Mouse (Mus musculus): ENCODE data around the gene Stum. TPM values are rescaled to one million over a fixed set of nuclear protein-coding genes. Genes with fewer than 3 reads are reported as not detected.

Stum gene
- polyA plus RNA-seq, 1 experiment, result not detected

- Histone ChIP-seq H3K4me1 (ENCODE audit: control insufficient read depth) (no peaks in the 10 kb centered on the region), H3K27me3 (ENCODE audit: control insufficient read depth) (no peaks in the 10 kb centered on the region)
These were observed 35.1 kb upstream of the Stum start for GRCm38 (mm10) chr1:180518412-180518811.

GRCm38 (mm10) chr1:180517390-180518054, 34.2 kb upstream of the Stum start:
- no peaks in the 10 kb centered on the region for H3K9me3 ChIP-seq (ENCODE audit: control insufficient read depth, low read length)
- no peaks in the 10 kb centered on the region for H3K4me1 ChIP-seq (ENCODE audit: control insufficient read depth)
- H3K4me3 ChIP-seq (replicated peaks), result no peak overlapping the region
- no peak for TF ChIP-seq GATA1 (IDR thresholded peaks at IDR 0.05; ENCODE audit: low read length)
- TF ChIP-seq TAL1 (IDR thresholded peaks at IDR 0.05; ENCODE audit: low read length), result no peak
- no peaks in the 10 kb centered on the region for H3K27me3 ChIP-seq (ENCODE audit: control insufficient read depth)
- H3K36me3 ChIP-seq (ENCODE audit: control insufficient read depth), result no peaks in the 10 kb centered on the region

More at GRCm38 (mm10) chr1:180518412-180518811, 35.1 kb upstream of the Stum start:
- Histone ChIP-seq H3K4me3 (replicated peaks) (no peak overlapping the region), H3K36me3 (ENCODE audit: control insufficient read depth) (no peaks in the 10 kb centered on the region), H3K9me3 (ENCODE audit: control insufficient read depth, low read length) (no peaks in the 10 kb centered on the region)
- no peak for TF ChIP-seq GATA1 (IDR thresholded peaks at IDR 0.05; ENCODE audit: low read length)
- TF ChIP-seq TAL1 (IDR thresholded peaks at IDR 0.05; ENCODE audit: low read length), result no peak

DNA sequence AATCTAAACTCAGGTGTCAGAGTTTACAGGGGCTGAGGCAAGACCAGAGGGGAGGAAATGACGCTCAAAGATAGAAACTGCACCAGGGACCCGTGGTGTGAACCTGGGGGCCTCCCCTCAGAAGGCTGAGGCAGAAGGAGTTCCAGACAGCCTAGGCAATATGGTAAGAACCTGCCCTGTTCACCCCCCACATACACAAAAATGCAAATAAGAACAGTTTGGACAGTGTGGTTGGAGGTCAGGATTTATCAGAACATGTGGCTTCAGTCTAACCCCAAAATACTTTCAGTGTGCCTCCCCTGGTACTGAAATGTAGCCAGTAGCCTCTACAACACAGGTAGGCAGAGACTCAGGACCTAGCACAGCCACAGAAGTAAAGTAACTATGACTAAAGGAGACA, 30.8 kb upstream of the Stum start:
- no peak overlapping the region for H3K4me3 ChIP-seq (replicated peaks)
- H3K4me1 ChIP-seq (ENCODE audit: control insufficient read depth), result no peaks in the 10 kb centered on the region; the same call in 1 of the 2 replicates
- TF ChIP-seq TAL1 (IDR thresholded peaks at IDR 0.05; ENCODE audit: low read length), result no peak
- TF ChIP-seq GATA1 (IDR thresholded peaks at IDR 0.05; ENCODE audit: low read length), result no peak
- H3K9me3 ChIP-seq (ENCODE audit: control insufficient read depth, low read length), result no peaks in the 10 kb centered on the region
- no peaks in the 10 kb centered on the region for H3K27me3 ChIP-seq (ENCODE audit: control insufficient read depth)
- H3K36me3 ChIP-seq (ENCODE audit: control insufficient read depth), result no peaks in the 10 kb centered on the region

GRCm38 (mm10) chr1:180510879-180511278, 27.6 kb upstream of the Stum start:
- TF ChIP-seq GATA1 (IDR thresholded peaks at IDR 0.05; ENCODE audit: low read length) (no peak), TAL1 (IDR thresholded peaks at IDR 0.05; ENCODE audit: low read length) (no peak)
- Histone ChIP-seq H3K4me1 (ENCODE audit: control insufficient read depth) (no peaks in the 10 kb centered on the region; the same call in 1 of the 2 replicates), H3K4me3 (replicated peaks) (no peak overlapping the region), H3K36me3 (ENCODE audit: control insufficient read depth) (no peaks in the 10 kb centered on the region), H3K9me3 (ENCODE audit: control insufficient read depth, low read length) (no peaks in the 10 kb centered on the region), H3K27me3 (ENCODE audit: control insufficient read depth) (no peaks in the 10 kb centered on the region)

GRCm38 (mm10) chr1:180510442-180510841, 27.1 kb upstream of the Stum start:
- H3K9me3 ChIP-seq (ENCODE audit: control insufficient read depth, low read length), result no peaks in the 10 kb centered on the region
- no peaks in the 10 kb centered on the region for H3K27me3 ChIP-seq (ENCODE audit: control insufficient read depth)
- H3K4me1 ChIP-seq (ENCODE audit: control insufficient read depth), result no peaks in the 10 kb centered on the region; the same call in 1 of the 2 replicates
- no peak for TF ChIP-seq GATA1 (IDR thresholded peaks at IDR 0.05; ENCODE audit: low read length)
- TF ChIP-seq TAL1 (IDR thresholded peaks at IDR 0.05; ENCODE audit: low read length), result no peak
- H3K36me3 ChIP-seq (ENCODE audit: control insufficient read depth), result no peaks in the 10 kb centered on the region
- no peak overlapping the region for H3K4me3 ChIP-seq (replicated peaks)

GRCm38 (mm10) chr1:180508662-180509061, 25.4 kb upstream of the Stum start:
- no peaks in the 10 kb centered on the region for H3K9me3 ChIP-seq (ENCODE audit: control insufficient read depth, low read length)
- no peak for TF ChIP-seq GATA1 (IDR thresholded peaks at IDR 0.05; ENCODE audit: low read length)
- no peak for TF ChIP-seq TAL1 (IDR thresholded peaks at IDR 0.05; ENCODE audit: low read length)
- no peak overlapping the region for H3K4me3 ChIP-seq (replicated peaks)
- H3K36me3 ChIP-seq (ENCODE audit: control insufficient read depth), result no peaks in the 10 kb centered on the region
- no peaks in the 10 kb centered on the region; the same call in 1 of the 2 replicates for H3K4me1 ChIP-seq (ENCODE audit: control insufficient read depth)
- H3K27me3 ChIP-seq (ENCODE audit: control insufficient read depth), result no peaks in the 10 kb centered on the region

GRCm38 (mm10) chr1:180507291-180507791, 24.0 kb upstream of the Stum start:
- Histone ChIP-seq H3K9me3 (ENCODE audit: control insufficient read depth, low read length) (no peaks in the 10 kb centered on the region), H3K4me1 (ENCODE audit: control insufficient read depth) (no peaks in the 10 kb centered on the region; the same call in 1 of the 2 replicates), H3K4me3 (replicated peaks) (no peak overlapping the region), H3K36me3 (ENCODE audit: control insufficient read depth) (no peaks in the 10 kb centered on the region), H3K27me3 (ENCODE audit: control insufficient read depth) (no peaks in the 10 kb centered on the region)
- no peak for TF ChIP-seq TAL1 (IDR thresholded peaks at IDR 0.05; ENCODE audit: low read length)
- TF ChIP-seq GATA1 (IDR thresholded peaks at IDR 0.05; ENCODE audit: low read length), result no peak

- no peak for TF ChIP-seq GATA1 (IDR thresholded peaks at IDR 0.05; ENCODE audit: low read length)
- TF ChIP-seq TAL1 (IDR thresholded peaks at IDR 0.05; ENCODE audit: low read length), result no peak
- H3K4me1 ChIP-seq (ENCODE audit: control insufficient read depth), result no peaks in the 10 kb centered on the region; the same call in 1 of the 2 replicates
- no peak overlapping the region for H3K4me3 ChIP-seq (replicated peaks)
- H3K27me3 ChIP-seq (ENCODE audit: control insufficient read depth), result no peaks in the 10 kb centered on the region
- H3K9me3 ChIP-seq (ENCODE audit: control insufficient read depth, low read length), result no peaks in the 10 kb centered on the region
- no peaks in the 10 kb centered on the region for H3K36me3 ChIP-seq (ENCODE audit: control insufficient read depth)
These were observed 23.0 kb upstream of the Stum start for GRCm38 (mm10) chr1:180506341-180506740.

DNA sequence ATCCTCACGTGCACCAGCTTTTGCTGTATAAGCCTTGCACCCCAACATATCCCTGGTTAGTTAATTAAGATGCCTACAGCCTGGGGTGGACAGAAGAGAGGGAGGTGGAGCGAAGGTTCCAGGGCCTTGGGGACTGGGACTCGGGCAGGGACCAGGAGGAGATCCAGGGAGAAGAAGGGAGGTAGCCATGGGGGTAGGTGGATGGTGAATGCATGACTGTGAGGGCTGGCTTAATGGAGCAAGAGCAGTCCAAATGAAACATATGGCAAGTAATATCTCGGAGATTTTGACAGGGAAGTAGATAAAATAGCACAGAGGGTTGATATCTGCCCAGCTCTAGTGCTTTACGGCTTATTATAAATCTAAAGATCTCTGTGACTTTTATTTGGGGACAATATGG, 21.6 kb upstream of the Stum start:
- Histone ChIP-seq H3K4me1 (ENCODE audit: control insufficient read depth) (no peaks in the 10 kb centered on the region), H3K27me3 (ENCODE audit: control insufficient read depth) (no peaks in the 10 kb centered on the region), H3K9me3 (ENCODE audit: control insufficient read depth, low read length) (no peaks in the 10 kb centered on the region), H3K36me3 (ENCODE audit: control insufficient read depth) (no peaks in the 10 kb centered on the region), H3K4me3 (replicated peaks) (no peak overlapping the region)
- TF ChIP-seq GATA1 (IDR thresholded peaks at IDR 0.05; ENCODE audit: low read length) (no peak), TAL1 (IDR thresholded peaks at IDR 0.05; ENCODE audit: low read length) (no peak)
